Mouse (Mus musculus) bone marrow, adult 2 months (tissue): ENCODE data around the gene Ttc13.

Experiments used
- CTCF ChIP-seq: fragments of 200-500 bp; IDR thresholded peaks from 2 replicates; pipeline ENCODE4 v1.5.1; 2011; ENCODE audit warnings: low read length, control low read depth; ENCODE audit not compliant: control insufficient read depth, insufficient read depth
- POLR2A ChIP-seq: fragments of 200-500 bp; IDR thresholded peaks from 2 replicates; pipeline ENCODE4 v1.6.1; 2011; ENCODE audit warnings: low read depth, mild to moderate bottlenecking, control low read depth, low read length, borderline replicate concordance; ENCODE audit not compliant: control insufficient read depth

DNA sequence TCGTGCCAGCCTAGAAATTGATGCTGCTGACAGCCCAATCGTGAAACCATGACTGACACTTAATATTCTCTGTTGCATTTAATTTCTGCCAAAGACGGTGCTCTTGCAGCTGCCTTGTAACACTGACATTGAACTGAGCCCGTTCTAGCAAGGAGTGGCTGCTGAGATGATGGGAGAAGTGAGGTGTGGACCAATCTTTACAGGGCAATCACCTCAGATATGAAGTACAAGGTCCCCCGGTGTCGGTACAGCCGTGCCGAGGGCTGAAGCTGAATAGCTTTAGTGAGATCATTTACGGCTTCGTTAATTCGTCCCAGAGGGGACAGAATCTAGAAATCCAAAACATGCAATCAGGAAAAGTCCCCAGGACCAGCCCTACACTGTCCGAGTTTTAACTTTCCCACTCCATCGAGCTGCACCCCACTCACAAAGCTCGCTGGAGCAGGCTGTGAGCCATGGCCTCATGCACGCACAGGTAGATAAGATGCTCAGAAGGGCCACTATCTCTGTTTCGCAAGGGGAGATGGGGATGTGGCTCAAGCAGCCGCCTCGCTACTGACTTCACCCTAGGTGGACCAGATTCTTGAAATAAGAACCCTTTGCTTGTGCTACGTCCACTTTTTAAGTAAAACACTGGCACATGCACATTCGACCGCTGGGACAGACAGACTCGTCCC is 26.2 kb downstream of the Ttc13 start:
- TF ChIP-seq CTCF (no peak), POLR2A (no peak)
